Mouse (Mus musculus): ENCODE data around the gene Zfp64. TPM values are rescaled to one million over a fixed set of nuclear protein-coding genes. Genes with fewer than 3 reads are reported as not detected.

Zfp64 gene
- polyA plus RNA-seq, 1 experiment from 2014 or later: 29.7 TPM

- no peak overlapping the region for H3K4me3 ChIP-seq (ENCODE audit: low read depth, low read length)
- H3K36me3 ChIP-seq (ENCODE audit: control insufficient read depth, insufficient read depth, low read length): no peaks in the 10 kb centered on the region
- H3K4me2 ChIP-seq (ENCODE audit: low read length): no peak overlapping the region
- WGBS: 74% methylated on average over 6 of the region's 6 CpGs
- ATAC-seq: peak; percentile 77
- peak; percentile 38 for DNase-seq (ENCODE audit: low spot score)
- H3K4me1 ChIP-seq (ENCODE audit: control insufficient read depth, insufficient read depth, low read length): no peaks in the 10 kb centered on the region
- H3K27ac ChIP-seq (ENCODE audit: low read depth, low read length): no peak overlapping the region
- no peaks in the 10 kb centered on the region for H3K9me3 ChIP-seq (replicated peaks; ENCODE audit: control insufficient read depth, low read length)
- H3K27me3 ChIP-seq (replicated peaks; ENCODE audit: control insufficient read depth, insufficient read depth, low read length): no peaks in the 10 kb centered on the region
- H3K9ac ChIP-seq (ENCODE audit: low read length): no peak overlapping the region
Observed at GRCm38 (mm10) chr2:168980859-168981258, 25.5 kb upstream of the Zfp64 start.

- no peak overlapping the region for H3K4me2 ChIP-seq (ENCODE audit: low read length)
- H3K36me3 ChIP-seq (ENCODE audit: control insufficient read depth, insufficient read depth, low read length): no peaks in the 10 kb centered on the region
- H3K27me3 ChIP-seq (replicated peaks; ENCODE audit: control insufficient read depth, insufficient read depth, low read length): no peaks in the 10 kb centered on the region
- H3K9ac ChIP-seq (ENCODE audit: low read length): no peak overlapping the region
- H3K4me3 ChIP-seq (ENCODE audit: low read depth, low read length): no peak overlapping the region
- no peak for DNase-seq (ENCODE audit: low spot score)
- H3K27ac ChIP-seq (ENCODE audit: low read depth, low read length): no peak overlapping the region
- 60% methylated on average over 11 of the region's 11 CpGs for WGBS
- no peaks in the 10 kb centered on the region for H3K9me3 ChIP-seq (replicated peaks; ENCODE audit: control insufficient read depth, low read length)
- no peaks in the 10 kb centered on the region for H3K4me1 ChIP-seq (ENCODE audit: control insufficient read depth, insufficient read depth, low read length)
- no peak for ATAC-seq
Observed at GRCm38 (mm10) chr2:168979742-168980141, 24.4 kb upstream of the Zfp64 start.

GRCm38 (mm10) chr2:168978031-168978430, 22.6 kb upstream of the Zfp64 start:
- no peaks in the 10 kb centered on the region for H3K9me3 ChIP-seq (replicated peaks; ENCODE audit: control insufficient read depth, low read length)
- H3K36me3 ChIP-seq (ENCODE audit: control insufficient read depth, insufficient read depth, low read length): no peaks in the 10 kb centered on the region
- H3K4me1 ChIP-seq (ENCODE audit: control insufficient read depth, insufficient read depth, low read length): no peaks in the 10 kb centered on the region
- 59% methylated on average over 9 of the region's 9 CpGs for WGBS
- DNase-seq (ENCODE audit: low spot score) (no peak), ATAC-seq (no peak)
- H3K27me3 ChIP-seq (replicated peaks; ENCODE audit: control insufficient read depth, insufficient read depth, low read length): no peaks in the 10 kb centered on the region
- no peak overlapping the region for H3K4me3 ChIP-seq (ENCODE audit: low read depth, low read length)
- no peak overlapping the region for H3K9ac ChIP-seq (ENCODE audit: low read length)
- H3K27ac ChIP-seq (ENCODE audit: low read depth, low read length): no peak overlapping the region
- H3K4me2 ChIP-seq (ENCODE audit: low read length): no peak overlapping the region

- Histone ChIP-seq H3K4me1 (ENCODE audit: control insufficient read depth, insufficient read depth, low read length) (no peaks in the 10 kb centered on the region), H3K9ac (ENCODE audit: low read length) (no peak overlapping the region), H3K4me2 (ENCODE audit: low read length) (no peak overlapping the region), H3K4me3 (ENCODE audit: low read depth, low read length) (no peak overlapping the region), H3K27me3 (replicated peaks; ENCODE audit: control insufficient read depth, insufficient read depth, low read length) (no peaks in the 10 kb centered on the region), H3K27ac (ENCODE audit: low read depth, low read length) (no peak overlapping the region), H3K36me3 (ENCODE audit: control insufficient read depth, insufficient read depth, low read length) (no peaks in the 10 kb centered on the region), H3K9me3 (replicated peaks; ENCODE audit: control insufficient read depth, low read length) (peaks cover 11% of the 10 kb centered on the region; the same call in 1 of the 2 replicates)
- no peak for DNase-seq (ENCODE audit: low spot score)
- no peak for ATAC-seq
- WGBS: 98% methylated on average over 20 of the region's 20 CpGs
Observed at GRCm38 (mm10) chr2:168970131-168970530, 14.7 kb upstream of the Zfp64 start.

GRCm38 (mm10) chr2:168968136-168968925, 12.9 kb upstream of the Zfp64 start:
- DNase-seq (ENCODE audit: low spot score) (no peak), ATAC-seq (no peak)
- no peaks in the 10 kb centered on the region for H3K4me1 ChIP-seq (ENCODE audit: control insufficient read depth, insufficient read depth, low read length)
- 83% methylated on average over 12 of the region's 12 CpGs for WGBS
- H3K4me3 ChIP-seq (ENCODE audit: low read depth, low read length): no peak overlapping the region
- H3K27ac ChIP-seq (ENCODE audit: low read depth, low read length): no peak overlapping the region
- no peaks in the 10 kb centered on the region for H3K27me3 ChIP-seq (replicated peaks; ENCODE audit: control insufficient read depth, insufficient read depth, low read length)
- no peak overlapping the region for H3K4me2 ChIP-seq (ENCODE audit: low read length)
- H3K9ac ChIP-seq (ENCODE audit: low read length): no peak overlapping the region
- peaks cover 22% of the 10 kb centered on the region for H3K9me3 ChIP-seq (replicated peaks; ENCODE audit: control insufficient read depth, low read length)
- no peaks in the 10 kb centered on the region for H3K36me3 ChIP-seq (ENCODE audit: control insufficient read depth, insufficient read depth, low read length)

- Histone ChIP-seq H3K27ac (ENCODE audit: low read depth, low read length) (no peak overlapping the region), H3K4me2 (ENCODE audit: low read length) (no peak overlapping the region), H3K27me3 (replicated peaks; ENCODE audit: control insufficient read depth, insufficient read depth, low read length) (no peaks in the 10 kb centered on the region), H3K4me1 (ENCODE audit: control insufficient read depth, insufficient read depth, low read length) (no peaks in the 10 kb centered on the region), H3K9me3 (replicated peaks; ENCODE audit: control insufficient read depth, low read length) (peaks cover 22% of the 10 kb centered on the region), H3K4me3 (ENCODE audit: low read depth, low read length) (no peak overlapping the region), H3K9ac (ENCODE audit: low read length) (no peak overlapping the region), H3K36me3 (ENCODE audit: control insufficient read depth, insufficient read depth, low read length) (no peaks in the 10 kb centered on the region)
- DNase-seq (ENCODE audit: low spot score): no peak
- ATAC-seq: no peak
- WGBS: 88% methylated on average over 6 of the region's 6 CpGs
Observed at GRCm38 (mm10) chr2:168966525-168966924, 11.1 kb upstream of the Zfp64 start.

- Histone ChIP-seq H3K4me2 (ENCODE audit: low read length) (no peak overlapping the region), H3K4me1 (ENCODE audit: control insufficient read depth, insufficient read depth, low read length) (no peaks in the 10 kb centered on the region), H3K27me3 (replicated peaks; ENCODE audit: control insufficient read depth, insufficient read depth, low read length) (no peaks in the 10 kb centered on the region), H3K9me3 (replicated peaks; ENCODE audit: control insufficient read depth, low read length) (peaks cover 22% of the 10 kb centered on the region), H3K27ac (ENCODE audit: low read depth, low read length) (no peak overlapping the region), H3K4me3 (ENCODE audit: low read depth, low read length) (no peak overlapping the region), H3K36me3 (ENCODE audit: control insufficient read depth, insufficient read depth, low read length) (no peaks in the 10 kb centered on the region), H3K9ac (ENCODE audit: low read length) (no peak overlapping the region)
- WGBS: 98% methylated on average over 5 of the region's 5 CpGs
- DNase-seq (ENCODE audit: low spot score) (peak; percentile 24), ATAC-seq (no peak)
Observed at GRCm38 (mm10) chr2:168964849-168965248, 9.5 kb upstream of the Zfp64 start.

- 91% methylated on average over 4 of the region's 4 CpGs for WGBS
- Histone ChIP-seq H3K9ac (ENCODE audit: low read length) (no peak overlapping the region), H3K27me3 (replicated peaks; ENCODE audit: control insufficient read depth, insufficient read depth, low read length) (no peaks in the 10 kb centered on the region), H3K4me3 (ENCODE audit: low read depth, low read length) (no peak overlapping the region), H3K4me2 (ENCODE audit: low read length) (no peak overlapping the region), H3K4me1 (ENCODE audit: control insufficient read depth, insufficient read depth, low read length) (no peaks in the 10 kb centered on the region), H3K27ac (ENCODE audit: low read depth, low read length) (no peak overlapping the region), H3K9me3 (replicated peaks; ENCODE audit: control insufficient read depth, low read length) (peaks cover 22% of the 10 kb centered on the region), H3K36me3 (ENCODE audit: control insufficient read depth, insufficient read depth, low read length) (no peaks in the 10 kb centered on the region)
- DNase-seq (ENCODE audit: low spot score) (no peak), ATAC-seq (no peak)
Observed at GRCm38 (mm10) chr2:168961729-168962666, 6.6 kb upstream of the Zfp64 start.

GRCm38 (mm10) chr2:168960814-168961213, 5.4 kb upstream of the Zfp64 start:
- DNase-seq (ENCODE audit: low spot score) (no peak), ATAC-seq (no peak)
- 97% methylated on average over 3 of the region's 3 CpGs for WGBS
- Histone ChIP-seq H3K4me1 (ENCODE audit: control insufficient read depth, insufficient read depth, low read length) (no peaks in the 10 kb centered on the region), H3K9ac (ENCODE audit: low read length) (no peak overlapping the region), H3K4me3 (ENCODE audit: low read depth, low read length) (no peak overlapping the region), H3K4me2 (ENCODE audit: low read length) (no peak overlapping the region), H3K27me3 (replicated peaks; ENCODE audit: control insufficient read depth, insufficient read depth, low read length) (no peaks in the 10 kb centered on the region), H3K27ac (ENCODE audit: low read depth, low read length) (no peak overlapping the region), H3K36me3 (ENCODE audit: control insufficient read depth, insufficient read depth, low read length) (no peaks in the 10 kb centered on the region), H3K9me3 (replicated peaks; ENCODE audit: control insufficient read depth, low read length) (peaks cover 17% of the 10 kb centered on the region)
